Mouse (Mus musculus) large intestine, adult 2 months (tissue): ENCODE measurements around the gene Zfp775. TPM values are rescaled to one million over a fixed set of nuclear protein-coding genes. Genes with fewer than 3 reads are reported as not detected.
A peak's percentile ranks its signal among the peaks of the same experiment; 100 is the strongest.

Source experiments
- DNase-seq: peaks from one replicate; pipeline ENCODE4 v3.0.0-alpha.2; 2012; ENCODE audit warnings: low read depth, low spot score
- WGBS: fragments of 180-500 bp; shearing (Covaris S2); methylation state at CpG from one replicate; pipeline ENCODE4 v1.1.7; 2018; 5-methylcytosine and 5-hydroxymethylcytosine counted together
- polyA plus RNA-seq: library from polyadenylated mRNA; depleted of rRNA; stranded (reverse); fragments of >200 nt; gene quantifications from 2 replicates; pipeline ENCODE4 v1.2.3, GENCODE M21; 2012

Gene Zfp775
- polyA plus RNA-seq, 1 experiment = 1.9 TPM

DNA sequence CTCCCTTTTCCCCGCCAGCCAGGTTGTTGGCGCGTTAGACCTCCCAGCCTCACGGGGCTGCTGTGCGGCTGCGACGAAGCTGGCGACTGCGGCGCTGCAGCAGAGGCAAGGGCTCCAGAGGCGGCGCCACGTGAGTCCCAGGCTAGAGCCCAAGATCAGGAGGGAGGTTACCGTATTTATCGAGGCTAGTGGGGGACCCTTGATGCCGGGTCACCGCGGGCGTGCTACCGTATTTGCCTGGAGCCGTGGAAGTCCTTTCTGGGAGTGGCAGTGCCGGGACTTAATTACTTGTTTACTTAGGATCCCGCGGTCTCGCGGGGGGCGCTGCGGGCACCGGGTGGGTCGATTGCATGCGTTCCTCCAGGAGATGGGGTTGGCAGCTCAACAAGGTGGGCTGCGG is 25.1 kb downstream of the Zfp775 start:
- WGBS = under 1% methylated on average over 32 of the region's 32 CpGs
- DNase-seq = no peak

DNA sequence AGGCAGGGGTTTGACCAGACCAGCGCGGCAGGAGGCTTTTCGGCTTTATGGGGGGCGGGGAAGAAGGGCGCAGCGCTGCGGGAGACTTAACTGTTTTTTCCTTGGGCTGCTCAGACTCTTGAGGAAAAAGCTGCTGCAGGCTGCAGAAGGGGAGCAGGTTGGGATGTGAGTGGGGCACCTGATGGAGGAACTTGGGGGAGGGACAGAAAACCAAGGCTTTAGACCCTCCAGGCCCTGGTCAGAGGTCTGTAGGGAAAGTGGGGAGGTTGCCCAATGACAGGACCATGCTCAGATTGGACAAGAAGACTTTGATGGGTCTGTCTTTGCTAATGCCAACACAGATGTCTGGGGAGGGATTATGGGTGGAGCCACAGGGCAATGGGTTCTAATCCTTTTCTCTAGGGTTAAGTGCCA is 25.7 kb downstream of the Zfp775 start:
- WGBS = 10% methylated on average over 7 of the region's 7 CpGs
- no peak for DNase-seq

DNA sequence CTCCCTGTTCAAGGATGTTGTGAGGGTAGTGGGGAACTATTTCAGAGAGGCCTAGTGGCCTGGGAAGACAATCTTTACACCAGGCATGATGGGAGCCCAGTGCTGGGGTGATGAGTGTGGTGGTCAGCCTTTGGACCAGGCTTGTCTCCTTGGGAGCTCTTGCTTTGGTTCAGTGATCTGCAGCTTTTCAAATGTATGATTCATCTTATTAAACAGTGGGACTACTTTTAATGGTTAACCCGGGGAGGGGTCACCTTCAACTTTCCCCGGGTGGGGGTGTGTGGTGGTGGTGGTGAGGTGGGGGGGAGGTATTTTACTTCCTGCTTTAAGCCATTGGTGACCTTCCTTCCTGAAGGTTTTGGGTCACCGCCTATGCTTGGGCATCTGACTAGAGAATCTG is 26.5 kb downstream of the Zfp775 start:
- DNase-seq = no peak
- WGBS = 53% methylated on average over 3 of the region's 3 CpGs

DNA sequence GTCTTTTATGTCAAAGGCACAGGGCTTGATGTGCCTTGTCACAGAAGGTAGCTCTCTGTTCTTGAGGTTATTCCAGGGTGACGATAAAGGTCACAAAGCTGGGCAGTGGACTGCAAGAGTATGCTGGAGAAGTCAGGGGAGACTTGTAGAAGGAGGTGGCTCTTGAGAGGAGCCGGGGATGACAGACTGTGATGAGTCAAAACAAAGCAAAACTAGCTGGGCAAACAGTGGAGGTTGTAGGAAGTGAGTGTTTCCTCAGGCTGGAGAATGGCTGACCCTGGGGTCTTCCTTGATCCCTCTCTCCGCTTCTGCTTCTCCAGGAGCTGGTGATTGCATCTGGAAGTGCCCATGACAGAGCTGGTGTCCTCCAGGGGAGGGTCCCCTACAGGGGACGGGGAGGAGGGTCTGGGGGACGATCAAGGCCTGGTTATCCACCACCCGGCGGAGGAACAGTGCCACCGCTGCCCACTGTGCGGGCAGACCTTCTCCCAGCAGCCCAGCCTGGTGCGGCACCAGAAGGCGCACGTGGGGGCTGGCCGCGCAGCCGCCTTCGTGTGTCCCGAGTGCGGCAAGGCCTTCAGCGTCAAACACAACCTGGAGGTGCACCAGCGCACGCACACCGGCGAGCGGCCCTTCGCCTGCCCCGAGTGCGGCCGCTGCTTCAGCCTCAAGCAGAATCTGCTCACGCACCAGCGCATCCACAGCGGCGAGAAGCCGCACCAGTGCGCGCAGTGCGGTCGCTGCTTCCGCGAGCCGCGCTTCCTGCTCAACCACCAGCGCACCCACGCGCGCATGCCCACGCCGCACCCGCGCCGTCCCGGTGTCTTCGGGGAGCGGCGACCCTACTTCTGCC is 27.2 kb downstream of the Zfp775 start:
- DNase-seq = no peak
- WGBS = 13% methylated on average over 54 of the region's 54 CpGs

DNA sequence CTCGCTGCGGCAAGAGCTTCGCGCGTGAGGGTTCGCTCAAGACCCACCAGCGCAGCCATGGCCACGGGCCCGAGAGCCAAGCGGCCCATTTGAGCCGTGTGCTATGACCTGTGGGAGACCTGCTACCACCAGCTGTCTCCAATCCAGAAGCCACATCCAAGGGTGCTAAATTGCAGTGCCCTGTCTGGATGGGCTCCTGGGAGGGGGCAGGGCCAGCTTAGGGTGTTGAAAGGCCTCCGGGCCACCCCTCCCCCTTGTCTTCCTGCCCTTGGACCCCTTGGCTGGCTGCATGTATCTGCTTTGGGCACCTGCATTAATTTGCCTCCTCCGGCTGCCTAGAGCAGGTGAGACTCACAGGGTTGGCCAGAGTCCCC is 27.8 kb downstream of the Zfp775 start:
- WGBS = 21% methylated on average over 13 of the region's 13 CpGs
- no peak for DNase-seq

DNA sequence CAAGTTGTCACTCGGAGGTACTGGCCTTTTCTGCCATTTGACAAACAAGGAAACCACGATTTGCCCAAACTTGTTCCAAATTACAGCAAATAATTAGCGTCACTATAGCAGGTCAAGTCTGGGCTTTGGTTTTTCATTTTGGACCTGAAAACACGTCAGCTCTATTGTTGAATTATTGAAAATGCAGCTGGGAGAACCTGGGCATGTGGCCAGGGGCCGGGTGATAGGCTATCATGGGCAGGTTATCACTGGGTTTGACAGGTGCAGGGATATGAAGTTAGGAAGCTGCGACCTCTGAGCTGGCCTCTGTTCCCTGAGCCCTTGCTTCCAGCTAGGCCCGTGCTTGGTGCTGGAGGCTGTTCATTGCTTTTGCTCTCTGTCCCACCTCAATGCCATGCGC is 29.0 kb downstream of the Zfp775 start:
- no peak for DNase-seq
- 70% methylated on average over 8 of the region's 8 CpGs for WGBS

DNA sequence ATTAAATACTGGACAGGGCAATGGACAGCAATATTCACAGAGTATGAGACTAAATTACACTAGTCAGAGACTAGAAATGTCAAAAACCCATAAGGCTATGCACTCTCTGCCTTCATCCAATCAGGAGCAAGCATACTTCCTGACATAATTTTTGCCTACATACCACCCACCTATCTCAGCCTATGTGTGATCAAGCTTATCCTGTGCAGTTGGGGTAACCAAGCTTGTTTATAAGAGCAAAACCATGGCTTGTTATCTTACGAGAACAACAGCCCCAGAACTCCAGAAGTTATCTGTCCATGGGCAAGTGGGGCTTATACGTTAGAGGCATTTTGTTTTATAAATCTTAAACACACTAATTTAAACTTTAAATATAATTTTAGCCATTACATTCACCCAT is 33.2 kb downstream of the Zfp775 start:
- no peak for DNase-seq
- 89% methylated on average over 2 of the region's 2 CpGs for WGBS

DNA sequence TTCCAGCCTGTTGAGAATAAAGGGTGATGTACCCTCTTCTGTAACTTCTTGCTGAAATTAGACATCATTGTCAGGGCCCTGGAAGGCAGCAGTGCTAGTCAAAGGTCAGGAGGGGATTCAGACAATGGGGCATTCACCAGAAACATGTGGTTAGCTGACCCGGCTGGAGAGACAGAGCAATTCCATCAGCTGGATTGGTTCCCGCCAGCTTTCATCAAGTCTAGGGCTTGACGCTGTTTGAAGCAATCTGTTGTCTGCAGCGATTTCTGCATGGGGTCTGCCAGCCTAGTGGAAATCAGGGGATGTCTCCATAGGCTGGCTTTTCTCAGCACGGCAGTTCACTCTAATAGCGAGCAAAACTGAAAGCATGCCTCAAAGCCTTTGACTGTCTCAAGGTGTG is 34.7 kb downstream of the Zfp775 start:
- no peak for DNase-seq
- 86% methylated on average over 6 of the region's 6 CpGs for WGBS

DNA sequence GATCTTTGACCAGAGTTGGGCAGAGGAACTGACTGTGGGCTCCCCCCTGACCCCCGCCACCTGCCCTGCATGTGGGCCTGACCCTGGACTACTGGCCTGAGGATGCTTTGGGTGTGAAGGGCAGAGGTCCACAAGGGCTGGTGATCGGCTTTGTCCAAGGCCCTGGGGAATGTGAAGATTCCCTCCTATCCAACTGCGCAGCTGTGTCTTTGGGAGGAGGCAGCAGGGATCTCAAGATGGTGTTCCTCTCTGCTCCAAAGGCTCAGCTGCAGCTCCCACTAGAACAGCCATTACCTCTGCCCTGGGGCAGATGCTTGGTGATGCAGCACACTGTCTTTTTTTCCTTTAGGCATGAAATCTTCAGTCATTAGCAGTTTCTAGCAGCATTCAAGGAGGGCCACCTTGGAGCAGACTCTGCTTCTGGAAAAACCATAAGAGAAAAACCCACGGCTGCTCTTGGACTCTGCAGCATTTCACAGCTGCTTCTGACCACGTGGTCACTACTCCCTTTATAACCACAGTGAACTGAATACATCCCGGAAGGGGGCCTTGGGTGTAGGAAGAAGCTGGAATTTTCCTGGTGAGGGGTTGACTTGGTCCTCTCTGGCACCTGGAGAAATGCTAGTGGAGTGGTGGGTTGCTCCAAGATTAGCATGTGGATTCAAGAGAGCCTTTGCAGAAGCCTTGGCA is 36.1 kb downstream of the Zfp775 start:
- no peak for DNase-seq
- WGBS = 64% methylated on average over 6 of the region's 6 CpGs

DNA sequence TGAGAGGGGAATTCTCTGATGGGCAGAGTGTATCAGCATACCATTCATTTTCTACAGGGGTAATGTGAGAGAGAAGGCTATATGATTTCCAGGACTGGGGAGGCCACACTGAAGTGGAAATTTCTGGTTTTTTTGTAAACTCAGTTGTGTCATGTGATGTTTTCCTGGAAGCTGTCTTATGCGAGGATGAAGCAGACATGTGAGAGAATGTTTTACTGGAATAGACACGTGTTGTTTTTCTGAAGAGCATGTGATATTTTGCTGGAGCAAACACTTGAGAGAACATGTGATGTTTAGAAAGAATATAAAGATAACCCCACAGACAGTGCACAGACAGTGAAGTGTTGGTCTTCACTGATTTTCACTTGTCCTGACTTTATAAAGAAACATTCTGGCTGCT is 36.7 kb downstream of the Zfp775 start:
- no peak for DNase-seq
- WGBS = 58% methylated on average over 2 of the region's 2 CpGs

DNA sequence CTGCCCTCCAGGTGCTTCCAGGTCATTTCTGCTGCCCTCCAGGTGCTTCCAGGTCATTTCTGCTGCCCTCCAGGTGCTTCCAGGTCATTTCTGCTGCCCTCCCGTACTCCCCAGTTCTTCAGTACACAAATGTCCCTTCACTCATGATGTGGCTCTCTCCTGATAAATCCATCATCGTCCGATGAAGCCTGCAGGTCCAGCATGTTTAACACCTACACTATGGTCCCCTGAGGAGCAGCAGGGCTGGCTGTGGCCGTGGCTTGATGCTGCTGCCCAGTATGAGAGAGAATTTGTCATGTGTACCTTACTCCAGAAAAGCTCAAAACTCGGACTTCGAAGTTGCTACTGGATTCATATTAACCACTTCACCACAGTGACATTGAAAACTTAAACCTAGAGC is 39.5 kb downstream of the Zfp775 start:
- no peak for DNase-seq
- WGBS = 70% methylated on average over 6 of the region's 6 CpGs

DNA sequence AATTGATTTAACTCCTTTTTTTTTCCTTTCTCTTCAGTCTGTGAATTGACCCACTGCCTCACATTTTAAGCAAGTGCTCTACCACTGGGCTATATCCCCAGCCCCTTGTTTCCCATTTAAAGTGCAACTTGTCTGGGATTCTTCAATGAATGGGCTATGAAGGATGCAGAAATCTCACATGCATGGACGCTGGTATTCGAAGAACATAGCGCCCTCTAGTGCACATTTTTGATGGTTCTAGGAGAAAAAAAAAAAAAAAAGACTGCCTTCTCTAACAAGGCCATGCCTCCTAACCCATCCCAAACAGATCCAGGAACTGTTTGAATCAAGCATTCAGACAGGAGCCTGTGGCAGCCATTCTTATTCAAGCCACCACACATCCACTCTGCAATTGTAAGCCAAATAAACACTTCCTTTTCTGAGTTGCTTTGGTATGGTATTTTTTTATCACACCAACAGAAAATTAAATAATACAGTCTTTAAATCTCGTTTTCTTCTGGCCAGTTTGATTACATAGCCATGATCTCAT is 41.0 kb downstream of the Zfp775 start:
- 17% methylated on average over 4 of the region's 4 CpGs for WGBS
- DNase-seq = peak; percentile 59

DNA sequence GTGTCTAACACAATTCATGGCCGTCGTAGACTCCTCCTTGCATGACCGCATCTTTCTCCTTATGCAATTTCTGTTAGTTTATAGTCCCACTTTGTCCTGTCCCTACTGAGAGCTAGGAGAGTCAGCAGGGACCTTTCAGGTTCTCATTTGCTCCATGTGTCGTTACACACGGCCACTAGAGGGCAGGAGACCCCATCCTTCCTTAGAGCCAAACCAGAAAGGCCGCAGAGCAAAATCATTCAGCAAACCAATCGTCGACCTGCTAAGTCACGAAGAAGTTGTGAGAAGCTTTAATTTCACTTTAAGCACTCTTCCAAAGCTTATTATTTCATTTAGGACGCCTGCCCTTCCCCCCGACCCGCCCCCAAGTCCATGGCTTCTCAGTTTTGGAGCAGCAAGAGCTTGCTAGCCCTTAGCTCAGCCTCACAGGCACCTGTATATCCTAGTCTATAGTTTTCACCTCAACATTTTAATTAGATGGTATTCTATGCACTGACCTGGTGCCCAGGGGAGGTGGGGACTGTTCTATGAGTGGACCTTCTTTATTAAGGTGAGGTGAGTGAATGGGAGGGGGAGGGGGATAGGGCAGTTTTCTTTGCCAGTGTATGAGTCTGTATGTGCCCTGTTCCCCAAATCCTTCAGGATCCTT is 43.9 kb downstream of the Zfp775 start:
- WGBS = 4% methylated on average over 12 of the region's 12 CpGs
- no peak for DNase-seq

DNA sequence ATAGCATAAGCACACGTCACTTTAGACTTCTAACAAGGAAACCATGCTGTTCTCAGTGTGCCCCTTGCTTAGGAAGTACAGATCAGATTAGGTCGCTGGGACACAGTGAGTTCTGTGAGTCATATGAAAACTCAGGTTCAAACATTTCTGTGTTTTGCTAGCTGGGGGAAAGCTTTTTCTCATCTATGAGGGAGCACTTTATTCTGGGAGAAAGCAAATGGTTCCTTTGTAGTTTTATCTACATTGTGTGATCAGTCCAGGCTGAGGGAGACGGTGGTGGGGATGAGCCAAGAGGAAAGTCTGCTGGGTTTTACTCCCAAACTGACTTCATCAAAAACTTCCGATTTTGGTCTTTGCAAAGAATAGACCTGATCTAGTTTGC is 44.4 kb downstream of the Zfp775 start:
- WGBS = 85% methylated on average over 4 of the region's 4 CpGs
- DNase-seq = no peak

DNA sequence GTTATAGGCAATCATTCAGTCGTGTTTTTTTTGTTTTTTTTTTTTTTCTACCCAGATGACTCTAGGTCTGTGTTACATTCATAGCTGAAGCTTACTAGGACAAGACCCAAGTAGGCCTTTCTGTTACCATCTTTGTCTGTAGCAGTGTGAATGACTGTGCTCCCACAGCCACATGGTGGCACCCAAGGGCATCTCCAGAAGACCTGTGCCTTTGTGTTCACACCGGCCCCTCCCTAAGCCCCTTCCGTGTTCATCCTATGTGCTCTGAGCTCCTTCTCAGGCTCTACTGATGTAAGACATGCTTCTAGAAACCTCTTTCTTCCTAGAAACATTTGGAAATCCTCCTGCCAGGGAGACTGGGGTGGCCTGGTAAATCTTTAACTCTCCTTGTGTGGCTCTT is 45.1 kb downstream of the Zfp775 start, which contains the start of gene Gimap8:
TSS of gene Gimap8 (plus strand) at position 240 of the 400 bp plus-strand sequence.
- no peak for DNase-seq
- 11% methylated on average over 3 of the region's 3 CpGs for WGBS

DNA sequence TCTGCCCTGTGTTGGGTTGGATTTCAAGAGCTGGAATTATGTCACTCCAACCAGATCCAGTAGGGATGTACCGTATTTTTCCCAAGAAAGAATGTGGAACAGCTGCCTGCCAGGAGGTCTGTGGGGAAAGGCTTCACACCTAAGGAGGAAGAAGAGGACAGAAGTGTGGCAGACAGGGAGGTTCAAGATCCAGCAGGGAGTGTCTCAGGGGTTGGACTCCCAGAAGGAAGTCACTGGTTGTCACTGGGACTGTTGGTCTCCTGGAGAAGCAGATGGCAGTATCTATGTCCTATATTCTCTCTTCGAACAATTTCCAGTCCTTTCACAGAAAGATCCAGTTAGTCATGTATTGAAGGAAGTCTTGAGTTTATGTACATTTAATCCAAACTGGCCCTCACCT is 45.7 kb downstream of the Zfp775 start:
- DNase-seq = no peak
- 65% methylated on average over 2 of the region's 2 CpGs for WGBS

DNA sequence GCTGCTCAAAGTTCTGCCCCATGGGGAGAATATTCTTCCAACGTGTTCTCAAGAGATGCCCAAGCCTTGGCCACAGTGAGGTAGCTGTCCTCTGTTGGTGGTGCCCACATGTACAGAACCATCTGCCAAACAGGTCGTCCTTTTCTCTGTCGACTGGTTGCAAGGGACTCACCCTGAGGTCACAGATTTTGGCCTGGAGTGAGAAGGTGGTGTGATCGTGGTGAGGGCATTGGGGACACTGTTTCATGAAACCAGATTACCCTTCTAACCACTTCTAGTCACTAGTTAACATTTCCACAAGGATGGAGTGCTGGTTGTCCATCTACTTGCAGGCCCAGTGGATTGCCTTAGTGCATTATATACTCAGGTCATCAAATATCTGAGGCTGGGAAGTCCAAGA is 46.9 kb downstream of the Zfp775 start:
- no peak for DNase-seq

DNA sequence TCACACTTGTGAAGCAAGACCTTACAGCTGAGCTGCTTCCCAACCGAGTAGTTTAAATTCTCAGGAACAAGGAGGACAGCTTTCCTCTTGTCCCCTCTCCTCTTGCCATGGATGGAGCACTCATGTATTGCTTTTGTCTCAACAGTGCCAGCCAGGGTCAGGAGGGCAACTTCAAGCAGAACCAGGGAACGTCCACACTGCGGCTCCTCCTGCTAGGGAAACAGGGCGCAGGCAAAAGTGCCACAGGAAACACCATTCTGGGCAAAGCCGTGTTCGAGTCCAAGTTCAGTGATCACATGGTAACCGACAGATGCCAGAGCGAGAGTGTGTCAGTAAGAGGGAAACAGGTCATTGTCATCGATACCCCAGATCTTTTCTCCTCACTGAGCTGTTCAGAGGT is 48.2 kb downstream of the Zfp775 start:
- DNase-seq = no peak
- 91% methylated on average over 9 of the region's 9 CpGs for WGBS

More for the DNA sequence above, 46.9 kb downstream of the Zfp775 start:
- WGBS = 89% methylated on average over 4 of the region's 4 CpGs

DNA sequence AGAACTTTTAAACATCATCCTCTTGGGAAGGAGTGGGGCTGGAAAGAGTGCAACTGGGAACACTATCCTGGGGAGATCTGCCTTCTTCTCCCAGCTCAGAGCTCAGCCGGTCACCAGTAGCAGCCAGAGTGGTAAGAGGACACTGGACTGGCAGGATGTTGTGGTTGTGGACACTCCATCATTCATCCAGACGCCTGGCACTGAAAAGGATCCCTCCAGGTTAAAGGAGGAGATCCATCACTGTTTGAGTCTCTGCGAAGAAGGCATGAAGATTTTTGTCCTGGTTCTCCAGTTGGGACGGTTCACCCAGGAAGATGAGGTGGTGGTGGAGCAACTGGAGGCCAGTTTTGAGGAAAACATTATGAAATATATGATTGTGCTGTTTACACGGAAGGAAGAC is 56.9 kb downstream of the Zfp775 start:
- DNase-seq = no peak
- WGBS = 83% methylated on average over 5 of the region's 5 CpGs

DNA sequence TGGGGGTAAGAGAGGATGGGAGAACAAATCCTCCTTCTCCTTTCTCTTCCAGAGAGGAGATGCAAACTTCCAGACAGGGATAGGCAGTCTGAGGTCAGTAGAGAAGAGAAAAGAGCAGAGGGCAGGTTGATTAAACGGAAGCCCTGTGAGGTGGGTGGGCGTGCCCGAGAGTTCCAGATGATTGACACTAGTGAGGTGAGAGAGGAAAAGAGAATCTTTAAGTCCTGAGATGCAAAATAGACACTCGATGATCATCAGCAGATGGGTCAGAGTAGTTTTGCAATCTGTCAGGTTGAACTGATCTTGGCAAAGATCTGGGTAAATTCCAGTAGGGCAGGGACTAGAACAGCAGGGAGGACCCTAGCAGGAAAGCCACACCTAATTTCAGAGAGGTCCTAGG is 62.9 kb downstream of the Zfp775 start:
- WGBS = 57% methylated on average over 4 of the region's 4 CpGs
- no peak for DNase-seq

DNA sequence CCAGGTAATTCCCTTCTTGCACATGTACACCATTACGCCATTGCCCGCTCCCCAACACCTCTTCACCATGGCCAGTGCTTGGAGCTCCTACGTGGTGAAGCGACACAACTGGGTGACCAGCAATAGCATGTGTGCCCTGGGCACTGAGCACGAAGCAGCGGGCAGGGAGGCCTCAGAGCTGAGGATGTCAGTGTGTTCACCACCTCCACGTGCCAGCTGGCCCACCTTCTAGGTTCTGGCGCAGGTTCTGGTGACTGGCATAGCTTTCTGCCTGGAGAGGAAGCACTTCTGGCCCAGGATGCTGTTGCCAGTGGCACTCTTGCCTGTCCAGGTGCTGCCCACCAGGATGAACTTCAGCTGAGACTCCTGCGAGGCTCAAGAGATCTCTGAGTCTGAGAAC is 63.6 kb downstream of the Zfp775 start:
- no peak for DNase-seq
- 95% methylated on average over 9 of the region's 9 CpGs for WGBS
